Mouse (Mus musculus) stomach, embryonic 14.5 days (tissue): ENCODE results near the gene Hapln3. TPM values are rescaled to one million over a fixed set of nuclear protein-coding genes. Genes with fewer than 3 reads are reported as not detected.

Experiments
- ATAC-seq: fragments of 200-750 bp; cut with Nextera tagmentation; 2 replicates; pipeline ENCODE4 v1.8.0; 2017; ENCODE audit warnings: low read depth, moderate TSS enrichment; ENCODE audit not compliant: insufficient number of reproducible peaks, insufficient read depth, low FRiP score
- H3K27ac ChIP-seq: fragments of 300-500 bp; sonication (generic); 2 replicates; pipeline ENCODE4 v1.5.1; 2014; ENCODE audit warnings: mild to moderate bottlenecking, low read length, moderate library complexity, mixed read lengths
- H3K27me3 ChIP-seq: fragments of 300-500 bp; sonication (generic); 2 replicates; pipeline ENCODE4 v1.6.1; 2014; ENCODE audit warnings: low read length, control low read depth, mixed read lengths; ENCODE audit not compliant: control insufficient read depth, insufficient read depth
- H3K36me3 ChIP-seq: fragments of 300-500 bp; sonication (generic); 2 replicates; pipeline ENCODE4 v1.6.1; 2014; ENCODE audit warnings: mild to moderate bottlenecking, control low read depth, low read length, moderate library complexity, mixed read lengths; ENCODE audit not compliant: control insufficient read depth, insufficient read depth
- H3K4me1 ChIP-seq: fragments of 300-500 bp; sonication (generic); 2 replicates; pipeline ENCODE4 v1.6.1; 2014; ENCODE audit warnings: low read length, control low read depth, mixed read lengths; ENCODE audit not compliant: control insufficient read depth, insufficient read depth
- H3K4me2 ChIP-seq: fragments of 300-500 bp; sonication (generic); replicated peaks from 2 replicates; pipeline ENCODE4 v1.6.1; 2014; ENCODE audit warnings: low read depth, low read length, control low read depth
- H3K4me3 ChIP-seq: fragments of 300-500 bp; sonication (generic); 2 replicates; pipeline ENCODE4 v1.5.1; 2014; ENCODE audit warnings: low read depth, low read length, control low read depth
- H3K9ac ChIP-seq: fragments of 300-500 bp; sonication (generic); replicated peaks from 2 replicates; pipeline ENCODE4 v1.6.1; 2014; ENCODE audit warnings: low read depth, mild to moderate bottlenecking, control low read depth, low read length, moderate library complexity, mixed read lengths
- H3K9me3 ChIP-seq: fragments of 300-500 bp; sonication (generic); 2 replicates; pipeline ENCODE4 v1.6.1; 2016; ENCODE audit warnings: low read depth, low read length, control low read depth; ENCODE audit not compliant: control insufficient read depth
- WGBS: fragments of 180-500 bp; shearing (Covaris S2); extraction: QIAGEN DNeasy Blood & Tissue Kit; methylation state at CpG from one replicate; pipeline ENCODE4 v1.1.7; 2014; 5-methylcytosine and 5-hydroxymethylcytosine counted together
- polyA plus RNA-seq: library from polyadenylated mRNA; unstranded; fragments of >200 nt; fragmentation: Nextera tagmentation; extraction: Ambion mirVana; gene quantifications from 2 replicates; pipeline ENCODE4 v1.2.1, GENCODE M21; 2014

The Hapln3 gene
- polyA plus RNA-seq, 1 experiment from 2014 or later, result 4.2 TPM

DNA sequence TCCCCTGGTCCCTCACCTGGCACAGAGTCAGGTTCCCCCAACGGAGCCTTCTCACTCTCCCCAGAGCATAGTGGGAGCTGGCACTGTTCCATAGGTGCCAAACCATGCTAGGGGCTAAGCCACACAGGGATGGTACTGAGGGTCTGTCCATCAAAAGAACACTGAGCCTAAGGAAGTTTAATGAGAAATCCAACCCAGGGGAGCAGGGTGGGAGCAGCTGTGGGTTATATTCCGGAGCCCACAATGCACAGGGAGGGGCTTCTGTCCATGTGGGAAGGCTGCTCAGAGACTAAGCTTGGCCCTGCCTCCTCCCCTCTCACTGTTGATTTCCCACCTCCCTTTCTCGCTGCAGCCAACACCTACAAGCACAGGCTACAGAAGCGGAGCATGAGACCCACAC lies 17.0 kb downstream of the Hapln3 start:
- Histone ChIP-seq H3K4me2 (no peak overlapping the region), H3K27ac (no peak overlapping the region), H3K9me3 (no peaks in the 10 kb centered on the region), H3K9ac (no peak overlapping the region), H3K36me3 (no peaks in the 10 kb centered on the region), H3K27me3 (no peaks in the 10 kb centered on the region), H3K4me1 (no peaks in the 10 kb centered on the region), H3K4me3 (no peak overlapping the region)
- no peak for ATAC-seq
- 46% methylated on average over 4 of the region's 4 CpGs for WGBS

DNA sequence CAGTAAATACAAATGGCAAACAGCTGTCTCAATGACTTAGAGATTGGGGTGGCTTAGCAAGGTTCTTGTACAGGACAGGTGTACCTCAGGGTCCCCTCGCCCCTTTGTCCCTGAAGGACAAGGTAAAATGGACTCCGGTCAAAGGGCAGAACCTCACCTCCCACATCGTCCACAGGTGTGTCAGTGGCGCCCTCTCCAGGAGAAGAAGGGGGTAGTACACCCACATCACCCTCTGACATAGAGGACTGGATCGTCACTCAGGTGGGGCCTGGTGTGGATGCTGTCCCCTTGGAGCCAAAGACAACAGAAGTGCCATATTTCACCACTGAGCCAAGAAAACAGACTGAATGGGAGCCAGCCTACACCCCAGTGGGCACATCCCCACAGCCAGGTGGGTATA lies 34.3 kb downstream of the Hapln3 start:
- Histone ChIP-seq H3K9me3 (no peaks in the 10 kb centered on the region), H3K27me3 (0 out of 2 replicates have a peak, but pooled peaks cover 3% of the 10 kb centered on the region), H3K27ac (no peak overlapping the region), H3K9ac (no peak overlapping the region), H3K4me3 (no peak overlapping the region), H3K4me1 (no peaks in the 10 kb centered on the region), H3K4me2 (no peak overlapping the region), H3K36me3 (no peaks in the 10 kb centered on the region)
- ATAC-seq, result no peak
- 74% methylated on average over 4 of the region's 5 CpGs for WGBS

DNA sequence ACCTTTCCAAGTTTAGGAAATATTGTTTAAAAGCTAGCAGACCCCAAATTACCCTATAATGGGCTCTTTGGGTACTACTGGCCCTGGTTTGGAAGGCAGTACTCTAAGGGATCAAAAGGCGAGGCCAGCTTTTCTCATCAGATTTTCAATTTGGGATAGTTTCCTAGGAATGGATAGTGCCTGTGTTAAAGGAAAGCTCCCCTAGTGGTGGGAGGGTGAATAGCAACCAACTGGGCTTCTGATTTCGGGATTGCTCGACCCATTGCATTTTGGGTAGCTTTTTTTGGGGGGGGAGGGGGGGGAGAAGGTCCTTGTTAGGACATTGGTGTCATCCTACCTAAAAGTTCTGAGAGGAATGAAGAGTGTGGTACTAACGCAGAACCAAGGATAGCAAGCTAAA lies 41.7 kb downstream of the Hapln3 start:
- Histone ChIP-seq H3K4me2 (no peak overlapping the region), H3K4me1 (no peaks in the 10 kb centered on the region), H3K9ac (no peak overlapping the region), H3K36me3 (no peaks in the 10 kb centered on the region), H3K4me3 (no peak overlapping the region), H3K9me3 (no peaks in the 10 kb centered on the region), H3K27ac (no peak overlapping the region), H3K27me3 (no peaks in the 10 kb centered on the region)
- 68% methylated on average over 4 of the region's 4 CpGs for WGBS
- no peak for ATAC-seq

DNA sequence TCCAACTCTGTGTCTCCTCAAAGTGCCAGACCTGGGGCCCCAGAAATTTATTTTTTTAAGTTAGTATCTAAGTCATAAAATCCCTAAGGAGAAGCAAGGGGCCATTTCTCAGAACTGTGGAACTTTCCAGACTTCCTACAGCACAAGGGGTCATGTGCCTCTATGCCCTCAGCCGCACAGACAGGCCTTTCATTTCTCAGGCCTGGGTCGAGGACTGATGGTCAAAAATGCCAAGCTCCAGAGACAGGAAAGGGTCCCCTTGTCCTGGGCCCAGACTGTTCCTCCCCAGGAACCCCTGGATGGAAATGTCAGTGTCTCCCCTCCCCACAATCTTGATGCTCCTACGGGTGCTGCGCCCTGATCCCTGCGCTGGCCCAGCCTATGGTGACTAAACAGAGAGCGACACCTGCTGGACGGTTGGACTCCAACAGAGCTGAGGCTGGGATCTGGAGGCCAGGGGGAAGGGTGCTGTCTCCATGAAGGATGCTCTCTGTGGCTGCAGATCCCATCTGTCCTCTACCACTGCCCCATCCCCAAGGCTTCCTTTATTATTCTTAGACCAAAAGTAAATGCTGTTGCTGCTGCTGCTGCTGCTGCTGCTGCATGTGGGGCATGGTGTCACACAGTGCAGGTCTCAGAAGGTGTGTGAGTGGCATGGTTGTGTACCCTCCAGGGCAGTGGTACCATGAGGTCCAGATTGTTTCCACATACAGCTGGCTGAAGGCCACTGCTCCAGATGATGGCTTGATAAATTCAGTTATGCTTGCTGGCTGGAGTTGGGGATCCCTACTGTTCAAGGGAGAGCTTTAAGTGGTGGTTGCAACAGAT lies 50.0 kb downstream of the Hapln3 start:
- H3K4me3 ChIP-seq, result no peak overlapping the region
- no peak overlapping the region for H3K4me2 ChIP-seq
- H3K9ac ChIP-seq, result no peak overlapping the region
- H3K36me3 ChIP-seq, result no peaks in the 10 kb centered on the region
- peak; percentile 67; the same call in 1 of the 2 replicates for ATAC-seq
- WGBS, result 24% methylated on average over 7 of the region's 7 CpGs
- no peaks in the 10 kb centered on the region for H3K9me3 ChIP-seq
- no peaks in the 10 kb centered on the region for H3K4me1 ChIP-seq
- no peak overlapping the region for H3K27ac ChIP-seq
- no peaks in the 10 kb centered on the region for H3K27me3 ChIP-seq

DNA sequence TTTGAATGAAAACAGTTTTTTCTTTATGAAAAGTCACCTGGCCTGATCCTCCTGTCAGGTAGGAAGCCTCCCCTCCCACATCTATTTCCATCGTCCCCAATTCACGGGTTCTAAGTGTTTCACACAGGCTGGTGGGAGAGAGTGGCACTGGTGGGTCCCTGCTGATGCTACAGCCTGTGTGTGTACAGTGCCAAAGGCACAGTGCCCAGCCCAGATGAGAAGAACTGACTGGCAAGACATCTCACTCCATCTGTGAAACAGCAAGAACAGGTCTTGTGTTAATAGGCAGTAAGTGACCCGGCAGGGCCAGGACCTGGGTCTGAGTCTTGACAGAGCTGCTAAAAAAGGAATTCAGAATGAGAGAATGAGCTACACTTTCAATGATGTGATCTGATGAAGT lies 51.6 kb downstream of the Hapln3 start:
- 66% methylated on average over 3 of the region's 3 CpGs for WGBS
- no peak overlapping the region for H3K4me3 ChIP-seq

DNA sequence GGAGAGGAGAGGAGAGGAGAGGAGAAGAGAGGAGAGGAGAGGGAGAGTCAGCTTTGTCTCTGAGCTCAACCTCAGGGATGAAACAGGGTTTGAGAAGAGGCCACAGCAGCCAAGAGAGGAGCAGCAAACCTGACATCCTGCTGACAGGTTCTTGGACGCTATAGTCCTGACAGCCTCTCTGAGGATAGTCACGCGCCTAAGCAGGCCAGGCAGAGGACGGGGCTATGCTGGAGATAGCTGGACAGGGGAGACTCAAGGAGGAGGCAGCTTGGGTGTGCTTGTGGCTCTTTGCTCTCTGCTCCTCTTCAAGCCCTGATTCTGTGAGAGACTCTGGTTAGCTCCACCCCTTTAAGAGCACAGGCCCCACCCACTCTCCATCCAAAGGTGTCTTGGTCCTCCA lies 62.6 kb downstream of the Hapln3 start:
- Histone ChIP-seq H3K27me3 (no peaks in the 10 kb centered on the region), H3K36me3 (no peaks in the 10 kb centered on the region), H3K4me1 (no peaks in the 10 kb centered on the region), H3K4me2 (no peak overlapping the region), H3K9me3 (no peaks in the 10 kb centered on the region), H3K27ac (no peak overlapping the region), H3K4me3 (no peak overlapping the region), H3K9ac (no peak overlapping the region)
- ATAC-seq, result no peak
- 33% methylated on average over 4 of the region's 4 CpGs for WGBS

More for the DNA sequence above, 51.6 kb downstream of the Hapln3 start:
- Histone ChIP-seq H3K36me3 (no peaks in the 10 kb centered on the region), H3K9me3 (no peaks in the 10 kb centered on the region), H3K4me2 (no peak overlapping the region), H3K4me1 (no peaks in the 10 kb centered on the region), H3K27me3 (no peaks in the 10 kb centered on the region), H3K27ac (no peak overlapping the region), H3K9ac (no peak overlapping the region)
- ATAC-seq, result no peak

DNA sequence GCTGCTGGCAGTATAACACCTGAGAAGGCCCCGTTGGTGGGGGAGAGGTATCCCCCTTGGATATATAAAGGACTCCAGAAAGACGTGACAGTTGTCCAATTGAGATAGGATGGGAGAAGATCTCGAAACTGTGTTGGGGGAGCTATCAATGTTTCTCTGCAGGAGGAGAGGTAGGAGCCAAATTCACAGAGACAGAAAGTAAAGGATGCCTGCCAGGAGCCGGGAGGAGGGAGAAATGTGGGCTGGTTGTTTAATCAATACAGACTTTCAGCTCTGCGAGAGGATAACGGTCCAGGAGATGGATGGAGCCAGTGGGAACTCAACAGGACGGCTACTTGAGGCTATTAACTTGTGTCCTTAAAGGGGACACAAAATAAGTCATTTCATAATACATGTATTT lies 63.4 kb downstream of the Hapln3 start:
- no peaks in the 10 kb centered on the region for H3K36me3 ChIP-seq
- WGBS, result 48% methylated on average over 7 of the region's 7 CpGs
- H3K9ac ChIP-seq, result no peak overlapping the region

More for the DNA sequence above, 63.4 kb downstream of the Hapln3 start:
- no peaks in the 10 kb centered on the region for H3K4me1 ChIP-seq
- H3K27ac ChIP-seq, result no peak overlapping the region
- no peak for ATAC-seq
- no peaks in the 10 kb centered on the region for H3K27me3 ChIP-seq
- no peak overlapping the region for H3K4me2 ChIP-seq
- H3K4me3 ChIP-seq, result no peak overlapping the region
- H3K9me3 ChIP-seq, result no peaks in the 10 kb centered on the region
